Mouse (Mus musculus): ENCODE results near the gene Stra6l. TPM values are rescaled to one million over a fixed set of nuclear protein-coding genes. Genes with fewer than 3 reads are reported as not detected.
A peak's percentile ranks its signal among the peaks of the same experiment; 100 is the strongest.

Stra6l gene
- polyA plus RNA-seq, 1 experiment from 2014 or later: 0.15 TPM

DNA sequence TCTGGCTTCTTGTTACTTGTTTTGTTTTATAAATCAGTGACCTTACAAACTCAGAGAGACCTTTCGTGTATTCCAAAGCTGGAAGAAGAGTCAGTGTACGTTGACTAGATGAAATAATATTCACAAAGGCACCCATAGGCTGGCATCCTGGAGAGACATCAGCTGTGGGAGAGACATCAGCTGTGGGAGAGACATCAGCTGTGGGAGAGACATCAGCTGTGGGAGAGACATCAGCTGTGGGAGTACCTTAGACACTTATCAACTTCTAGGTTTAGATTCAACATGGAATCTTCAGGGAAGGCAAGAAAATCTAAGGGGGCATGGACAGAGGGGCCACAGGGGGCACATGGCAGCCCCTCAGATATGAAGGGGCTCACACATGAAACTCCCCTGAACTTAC lies 2.2 kb upstream of the Stra6l start:
- Histone ChIP-seq H3K27ac (ENCODE audit: poor library complexity, severe bottlenecking) (no peak overlapping the region), H3K27me3 (replicated peaks) (peaks cover 29% of the 10 kb centered on the region), H3K9me3 (replicated peaks) (no peaks in the 10 kb centered on the region), H3K9ac (no peak overlapping the region), H3K4me2 (no peak overlapping the region), H3K36me3 (no peaks in the 10 kb centered on the region), H3K4me1 (replicated peaks) (peaks cover 17% of the 10 kb centered on the region), H3K4me3 (no peak overlapping the region)
- WGBS: 88% methylated on average over 2 of the region's 2 CpGs
- ATAC-seq (ENCODE audit: insufficient number of reproducible peaks, low FRiP score): no peak

- WGBS: 54% methylated on average over 10 of the region's 10 CpGs
- Histone ChIP-seq H3K4me3 (no peak overlapping the region), H3K27ac (ENCODE audit: poor library complexity, severe bottlenecking) (no peak overlapping the region), H3K9me3 (replicated peaks) (no peaks in the 10 kb centered on the region), H3K27me3 (replicated peaks) (peaks cover 35% of the 10 kb centered on the region), H3K36me3 (no peaks in the 10 kb centered on the region), H3K4me2 (no peak overlapping the region), H3K4me1 (replicated peaks) (peaks cover 23% of the 10 kb centered on the region), H3K9ac (no peak overlapping the region)
- ATAC-seq (ENCODE audit: insufficient number of reproducible peaks, low FRiP score): no peak
Measured at GRCm38 (mm10) chr4:45848825-45849156, 327 bp downstream of the Stra6l start.

- 67% methylated on average over 1 of the region's 1 CpGs for WGBS
- Histone ChIP-seq H3K4me1 (replicated peaks) (peaks cover 28% of the 10 kb centered on the region), H3K36me3 (no peaks in the 10 kb centered on the region), H3K9ac (no peak overlapping the region), H3K4me3 (no peak overlapping the region), H3K27ac (ENCODE audit: poor library complexity, severe bottlenecking) (no peak overlapping the region), H3K9me3 (replicated peaks) (no peaks in the 10 kb centered on the region), H3K4me2 (no peak overlapping the region), H3K27me3 (replicated peaks) (peaks cover 35% of the 10 kb centered on the region)
- no peak for ATAC-seq (ENCODE audit: insufficient number of reproducible peaks, low FRiP score)
Measured at GRCm38 (mm10) chr4:45849419-45849818, 955 bp downstream of the Stra6l start.

DNA sequence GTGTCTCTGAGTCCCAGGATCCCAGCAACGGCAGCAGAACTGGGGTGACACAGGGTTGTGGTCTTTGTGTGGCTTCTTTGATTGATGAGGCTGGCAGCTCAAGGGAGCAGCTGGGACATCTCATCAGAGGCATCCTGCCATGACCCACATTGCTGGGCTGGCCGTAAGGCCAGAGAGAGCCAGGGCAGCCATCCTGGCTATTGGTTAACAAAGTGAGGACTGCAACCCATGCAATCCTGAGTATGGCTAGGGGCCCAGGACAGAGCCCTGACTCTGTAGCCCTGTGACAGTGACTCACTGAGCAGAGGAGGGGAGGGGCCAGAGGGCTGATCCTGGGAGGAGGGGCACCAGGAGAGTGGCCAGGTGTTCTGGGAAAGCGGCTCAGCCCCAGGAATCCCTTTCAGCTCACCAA lies 3.2 kb downstream of the Stra6l start:
- Histone ChIP-seq H3K4me2 (no peak overlapping the region), H3K9me3 (replicated peaks) (peaks cover 5% of the 10 kb centered on the region; the same call in 1 of the 2 replicates), H3K36me3 (no peaks in the 10 kb centered on the region), H3K9ac (no peak overlapping the region), H3K27me3 (replicated peaks) (peaks cover 39% of the 10 kb centered on the region), H3K4me3 (no peak overlapping the region), H3K4me1 (replicated peaks) (peaks cover 21% of the 10 kb centered on the region), H3K27ac (ENCODE audit: poor library complexity, severe bottlenecking) (no peak overlapping the region)
- WGBS: 47% methylated on average over 3 of the region's 3 CpGs
- no peak for ATAC-seq (ENCODE audit: insufficient number of reproducible peaks, low FRiP score)

DNA sequence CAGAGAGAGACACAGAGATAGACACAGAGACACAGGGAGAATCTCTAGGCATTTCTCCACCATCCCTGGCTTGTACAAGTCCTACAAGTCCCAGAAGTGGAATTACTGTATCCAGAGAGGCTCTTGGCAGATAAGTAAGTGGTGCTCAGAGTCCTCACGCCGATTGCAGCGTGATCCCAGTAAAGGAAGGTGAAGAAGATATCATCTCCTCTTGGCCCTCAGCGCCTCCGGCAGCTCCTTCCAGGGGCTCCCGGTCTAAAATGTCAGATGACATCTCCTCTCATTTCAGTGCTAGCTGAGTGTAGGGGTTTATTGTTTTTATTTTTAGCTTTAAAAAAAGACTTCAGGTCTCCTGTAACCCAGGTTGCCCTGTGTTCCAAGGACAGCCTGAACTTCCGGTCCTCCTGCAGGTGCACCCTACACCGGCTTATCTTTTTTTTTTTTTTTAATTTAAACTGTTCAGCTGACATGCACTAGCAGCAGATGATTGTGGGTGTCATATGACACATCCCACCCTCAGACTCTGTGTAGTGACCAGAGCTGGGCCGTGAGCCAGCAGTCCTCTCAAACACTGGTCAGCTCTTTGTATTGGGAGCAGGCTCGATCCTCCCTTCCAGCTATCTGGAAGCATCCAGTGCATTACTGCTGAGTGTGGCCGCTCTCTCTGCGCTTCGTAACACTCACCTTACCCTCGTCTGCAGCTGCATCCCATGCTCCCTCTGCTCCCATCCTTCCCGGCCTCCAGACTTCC lies 5.2 kb downstream of the Stra6l start:
- peaks cover 5% of the 10 kb centered on the region; the same call in 1 of the 2 replicates for H3K9me3 ChIP-seq (replicated peaks)
- H3K9ac ChIP-seq: no peak overlapping the region
- ATAC-seq (ENCODE audit: insufficient number of reproducible peaks, low FRiP score): no peak
- H3K4me3 ChIP-seq: no peak overlapping the region
- no peak overlapping the region for H3K4me2 ChIP-seq
- H3K36me3 ChIP-seq: no peaks in the 10 kb centered on the region
- no peak overlapping the region for H3K27ac ChIP-seq (ENCODE audit: poor library complexity, severe bottlenecking)
- peaks cover 17% of the 10 kb centered on the region for H3K4me1 ChIP-seq (replicated peaks)
- peaks cover 29% of the 10 kb centered on the region for H3K27me3 ChIP-seq (replicated peaks)
- 36% methylated on average over 15 of the region's 15 CpGs for WGBS

DNA sequence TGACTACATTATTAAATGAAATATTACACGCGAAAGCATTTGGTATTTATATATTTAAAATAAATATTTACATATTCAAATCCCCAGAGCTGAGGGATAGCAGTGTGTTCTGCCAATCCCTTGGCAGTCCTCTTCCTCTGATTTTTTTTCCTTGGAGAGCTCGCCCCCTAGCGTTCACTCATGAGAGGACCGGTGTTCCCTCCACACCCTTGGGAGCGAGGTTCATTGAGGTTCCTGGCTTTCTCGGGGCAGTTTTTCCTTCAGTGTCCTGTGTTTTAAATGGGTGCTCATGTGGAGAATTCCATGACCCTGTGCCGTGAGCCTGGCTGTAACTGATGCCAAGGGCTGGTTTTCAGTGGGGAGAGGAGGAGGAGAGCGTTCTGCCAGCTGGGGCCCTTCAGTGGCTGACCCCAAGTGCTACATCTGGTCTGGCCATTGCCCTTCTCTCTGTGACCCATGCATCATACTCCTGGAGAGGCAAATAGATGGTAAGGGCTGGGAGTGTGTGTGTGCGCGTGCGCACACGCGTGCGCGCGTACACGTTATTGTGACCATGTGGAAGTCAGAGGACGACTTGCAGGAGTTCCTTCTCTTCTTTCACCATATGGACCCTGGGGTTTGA lies 7.5 kb downstream of the Stra6l start:
- H3K9me3 ChIP-seq (replicated peaks): peaks cover 16% of the 10 kb centered on the region; the same call in 1 of the 2 replicates
- WGBS: 42% methylated on average over 19 of the region's 19 CpGs
- ATAC-seq (ENCODE audit: insufficient number of reproducible peaks, low FRiP score): no peak

DNA sequence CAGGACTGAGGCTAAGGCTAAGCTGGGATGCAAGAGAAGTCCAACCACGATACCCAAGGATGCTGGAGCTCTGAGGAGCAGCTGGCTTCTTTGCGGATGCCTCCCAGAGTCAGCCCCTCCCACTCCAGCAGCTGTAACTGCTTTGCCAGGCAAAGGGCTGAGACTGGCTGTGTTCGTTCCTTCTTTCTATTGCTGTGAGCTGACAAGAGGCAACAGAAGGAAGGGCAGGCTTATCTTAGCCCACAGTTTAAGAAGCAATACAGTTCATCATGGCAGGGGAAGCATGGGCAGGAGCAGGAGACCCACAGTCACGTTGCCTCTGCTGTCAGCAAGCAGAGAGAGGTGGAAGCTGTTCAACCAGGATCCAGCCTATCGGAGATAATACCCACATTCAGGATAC lies 12.7 kb downstream of the Stra6l start:
- H3K4me3 ChIP-seq: no peak overlapping the region
- no peak overlapping the region for H3K4me2 ChIP-seq
- no peaks in the 10 kb centered on the region for H3K36me3 ChIP-seq
- peaks cover 10% of the 10 kb centered on the region; the same call in 1 of the 2 replicates for H3K9me3 ChIP-seq (replicated peaks)
- WGBS: 55% methylated on average over 5 of the region's 5 CpGs
- peaks cover 6% of the 10 kb centered on the region for H3K27me3 ChIP-seq (replicated peaks)
- no peak for ATAC-seq (ENCODE audit: insufficient number of reproducible peaks, low FRiP score)
- no peak overlapping the region for H3K27ac ChIP-seq (ENCODE audit: poor library complexity, severe bottlenecking)
- H3K9ac ChIP-seq: no peak overlapping the region
- H3K4me1 ChIP-seq (replicated peaks): 0 out of 2 replicates have a peak, but pooled peaks cover 6% of the 10 kb centered on the region

More for the DNA sequence above, 7.5 kb downstream of the Stra6l start:
- no peak overlapping the region for H3K4me3 ChIP-seq
- H3K4me2 ChIP-seq: no peak overlapping the region
- no peak overlapping the region for H3K27ac ChIP-seq (ENCODE audit: poor library complexity, severe bottlenecking)
- peaks cover 15% of the 10 kb centered on the region for H3K27me3 ChIP-seq (replicated peaks)
- no peaks in the 10 kb centered on the region for H3K36me3 ChIP-seq
- H3K4me1 ChIP-seq (replicated peaks): peaks cover 23% of the 10 kb centered on the region
- no peak overlapping the region for H3K9ac ChIP-seq

GRCm38 (mm10) chr4:45867416-45867815 lies 19.0 kb downstream of the Stra6l start:
- Histone ChIP-seq H3K27ac (ENCODE audit: poor library complexity, severe bottlenecking) (no peak overlapping the region), H3K9ac (no peak overlapping the region), H3K36me3 (no peaks in the 10 kb centered on the region), H3K27me3 (replicated peaks) (no peaks in the 10 kb centered on the region), H3K4me2 (no peak overlapping the region), H3K9me3 (replicated peaks) (no peaks in the 10 kb centered on the region), H3K4me3 (no peak overlapping the region), H3K4me1 (replicated peaks) (peaks cover 7% of the 10 kb centered on the region)
- no peak for ATAC-seq (ENCODE audit: insufficient number of reproducible peaks, low FRiP score)
- 71% methylated on average over 8 of the region's 8 CpGs for WGBS

- H3K4me2 ChIP-seq: peak overlapping the region; percentile 57
- WGBS: 24% methylated on average over 24 of the region's 24 CpGs
Measured at GRCm38 (mm10) chr4:45869021-45869815, 20.8 kb downstream of the Stra6l start.

DNA sequence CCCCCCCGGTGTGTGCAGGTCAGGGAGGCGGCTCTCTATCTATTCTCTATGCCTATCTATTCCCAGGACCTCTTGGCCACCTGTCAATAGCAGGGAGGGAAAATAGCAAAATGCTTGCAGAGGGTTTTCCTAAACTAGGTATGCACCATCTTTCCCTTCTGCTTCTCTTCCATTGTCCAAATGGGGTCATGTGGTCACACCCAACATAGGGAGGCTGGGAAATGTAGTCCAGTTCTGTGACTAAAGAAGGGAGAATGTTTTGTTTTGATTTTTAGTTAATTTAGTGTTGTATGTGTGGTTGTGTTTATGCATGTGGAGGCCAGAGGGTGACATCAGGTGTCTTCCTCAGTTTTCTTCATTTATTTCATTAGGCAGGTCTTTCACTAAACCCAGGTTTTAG lies 23.7 kb downstream of the Stra6l start:
- Histone ChIP-seq H3K27me3 (replicated peaks) (no peaks in the 10 kb centered on the region), H3K27ac (ENCODE audit: poor library complexity, severe bottlenecking) (no peak overlapping the region), H3K36me3 (no peaks in the 10 kb centered on the region), H3K4me1 (replicated peaks) (peaks cover 7% of the 10 kb centered on the region), H3K9ac (no peak overlapping the region), H3K4me3 (no peak overlapping the region), H3K4me2 (no peak overlapping the region), H3K9me3 (replicated peaks) (no peaks in the 10 kb centered on the region; the same call in 1 of the 2 replicates)
- 69% methylated on average over 2 of the region's 2 CpGs for WGBS
- ATAC-seq (ENCODE audit: insufficient number of reproducible peaks, low FRiP score): no peak

More at GRCm38 (mm10) chr4:45869021-45869815, 20.8 kb downstream of the Stra6l start:
- no peaks in the 10 kb centered on the region for H3K9me3 ChIP-seq (replicated peaks)
- H3K4me1 ChIP-seq (replicated peaks): peaks cover 7% of the 10 kb centered on the region
- no peak for ATAC-seq (ENCODE audit: insufficient number of reproducible peaks, low FRiP score)
- H3K36me3 ChIP-seq: no peaks in the 10 kb centered on the region
- peak overlapping the region; percentile 11 for H3K4me3 ChIP-seq
- H3K27ac ChIP-seq (ENCODE audit: poor library complexity, severe bottlenecking): no peak overlapping the region
- H3K9ac ChIP-seq: peak overlapping the region; percentile 2; the same call in 1 of the 2 replicates
- H3K27me3 ChIP-seq (replicated peaks): no peaks in the 10 kb centered on the region

GRCm38 (mm10) chr4:45878929-45879328 lies 30.5 kb downstream of the Stra6l start:
- Histone ChIP-seq H3K4me2 (no peak overlapping the region), H3K9me3 (replicated peaks) (no peaks in the 10 kb centered on the region; the same call in 1 of the 2 replicates), H3K27me3 (replicated peaks) (no peaks in the 10 kb centered on the region; the same call in 1 of the 2 replicates), H3K9ac (no peak overlapping the region), H3K27ac (ENCODE audit: poor library complexity, severe bottlenecking) (no peak overlapping the region), H3K36me3 (no peaks in the 10 kb centered on the region), H3K4me3 (no peak overlapping the region), H3K4me1 (replicated peaks) (0 out of 2 replicates have a peak, but pooled peaks cover 5% of the 10 kb centered on the region)
- no peak for ATAC-seq (ENCODE audit: insufficient number of reproducible peaks, low FRiP score)
- WGBS: 32% methylated on average over 5 of the region's 5 CpGs
